Mouse (Mus musculus) forebrain, embryonic 14.5 days (tissue): ENCODE results near the gene Cep170b. TPM values are rescaled to one million over a fixed set of nuclear protein-coding genes. Genes with fewer than 3 reads are reported as not detected.

ENCODE experiments used
- ATAC-seq: fragments of 200-750 bp; cut with Nextera tagmentation; 2 replicates; pipeline ENCODE4 v1.8.0; 2017; ENCODE audit warnings: mild to moderate bottlenecking, moderate library complexity
- DNase-seq: peaks from one replicate; pipeline ENCODE4 v3.0.0-alpha.2; 2015; ENCODE audit warnings: low spot score
- H3K27ac ChIP-seq: fragments of 300-500 bp; sonication (generic); 2 replicates; pipeline ENCODE4 v1.5.1; 2014; ENCODE audit warnings: low read depth, mild to moderate bottlenecking, control low read depth, low read length, moderate library complexity
- H3K27me3 ChIP-seq: fragments of 300-500 bp; sonication (generic); replicated peaks from 2 replicates; pipeline ENCODE4 v1.6.1; 2014; ENCODE audit warnings: low read length, control low read depth, mixed read lengths; ENCODE audit not compliant: control insufficient read depth, insufficient read depth
- H3K36me3 ChIP-seq: fragments of 300-500 bp; sonication (generic); 2 replicates; pipeline ENCODE4 v1.6.1; 2014; ENCODE audit warnings: low read length, control low read depth; ENCODE audit not compliant: control insufficient read depth, insufficient read depth
- H3K4me1 ChIP-seq: fragments of 300-500 bp; sonication (generic); 2 replicates; pipeline ENCODE4 v1.6.1; 2014; ENCODE audit warnings: antibody characterized with exemption, low read length, control low read depth; ENCODE audit not compliant: control insufficient read depth, insufficient read depth
- H3K4me2 ChIP-seq: fragments of 300-500 bp; sonication (generic); 2 replicates; pipeline ENCODE4 v1.6.1; 2014; ENCODE audit warnings: mild to moderate bottlenecking, control low read depth, low read length
- H3K4me3 ChIP-seq: fragments of 300-500 bp; sonication (generic); 2 replicates; pipeline ENCODE4 v1.5.1; 2014; ENCODE audit warnings: low read depth, low read length, control low read depth
- H3K9ac ChIP-seq: fragments of 300-500 bp; sonication (generic); 2 replicates; pipeline ENCODE4 v1.6.1; 2014; ENCODE audit warnings: mild to moderate bottlenecking, low read length, control low read depth, moderate library complexity
- H3K9me3 ChIP-seq: fragments of 300-500 bp; sonication (generic); replicated peaks from 2 replicates; pipeline ENCODE4 v1.6.1; 2016; ENCODE audit warnings: low read length, control low read depth, mixed read lengths; ENCODE audit not compliant: control insufficient read depth
- WGBS: fragments of 180-500 bp; shearing (Covaris S2); extraction: QIAGEN DNeasy Blood & Tissue Kit; methylation state at CpG from one replicate; pipeline ENCODE4 v1.1.7; 2014; 5-methylcytosine and 5-hydroxymethylcytosine counted together
- polyA plus RNA-seq: library from polyadenylated mRNA; unstranded; fragments of >200 nt; fragmentation: Nextera tagmentation; extraction: Ambion mirVana; gene quantifications from 2 replicates; pipeline ENCODE4 v1.2.1, GENCODE M21; 2014

Gene Cep170b
- polyA plus RNA-seq, 1 experiment from 2014 or later, result 10.3 TPM

- DNase-seq (no peak), ATAC-seq (no peak)
- H3K4me3 ChIP-seq, result no peak overlapping the region
- H3K27me3 ChIP-seq, result no peaks in the 10 kb centered on the region; the same call in 1 of the 2 replicates
- H3K9ac ChIP-seq, result no peak overlapping the region
- WGBS, result 90% methylated on average over 3 of the region's 3 CpGs
- H3K4me2 ChIP-seq, result no peak overlapping the region
- H3K9me3 ChIP-seq, result no peaks in the 10 kb centered on the region
- H3K27ac ChIP-seq, result no peak overlapping the region
- peaks cover 9% of the 10 kb centered on the region for H3K4me1 ChIP-seq
- no peaks in the 10 kb centered on the region for H3K36me3 ChIP-seq
Observed at GRCm38 (mm10) chr12:112696806-112697425, 23.3 kb upstream of the Cep170b start.

- Histone ChIP-seq H3K4me2 (0 out of 2 replicates have a peak overlapping the region, but pooled peaks have one; percentile 3), H3K27ac (no peak overlapping the region; the same call in 1 of the 2 replicates)
- peak; percentile 42; the same call in 1 of the 2 replicates for ATAC-seq
Observed at GRCm38 (mm10) chr12:112700522-112700921, 19.7 kb upstream of the Cep170b start.

GRCm38 (mm10) chr12:112702374-112703320, 17.6 kb upstream of the Cep170b start:
- WGBS, result 79% methylated on average over 6 of the region's 6 CpGs
- Histone ChIP-seq H3K27ac (no peak overlapping the region), H3K4me3 (no peak overlapping the region), H3K27me3 (no peaks in the 10 kb centered on the region; the same call in 1 of the 2 replicates), H3K4me2 (no peak overlapping the region), H3K4me1 (0 out of 2 replicates have a peak, but pooled peaks cover 2% of the 10 kb centered on the region), H3K36me3 (no peaks in the 10 kb centered on the region), H3K9me3 (no peaks in the 10 kb centered on the region), H3K9ac (no peak overlapping the region)
- ATAC-seq (no peak), DNase-seq (no peak)

More at GRCm38 (mm10) chr12:112700522-112700921, 19.7 kb upstream of the Cep170b start:
- WGBS, result 21% methylated on average over 15 of the region's 15 CpGs
- Histone ChIP-seq H3K4me3 (no peak overlapping the region), H3K4me1 (no peaks in the 10 kb centered on the region), H3K9me3 (no peaks in the 10 kb centered on the region), H3K27me3 (no peaks in the 10 kb centered on the region; the same call in 1 of the 2 replicates), H3K36me3 (no peaks in the 10 kb centered on the region), H3K9ac (peak overlapping the region; percentile 32; the same call in 1 of the 2 replicates)
- peak; percentile 42 for DNase-seq

- Histone ChIP-seq H3K9ac (peak overlapping the region; percentile 43; the same call in 1 of the 2 replicates), H3K4me2 (peak overlapping the region; percentile 38), H3K4me3 (no peak overlapping the region), H3K27me3 (0 out of 2 replicates have a peak, but pooled peaks cover 3% of the 10 kb centered on the region), H3K4me1 (0 out of 2 replicates have a peak, but pooled peaks cover 2% of the 10 kb centered on the region), H3K36me3 (no peaks in the 10 kb centered on the region), H3K27ac (no peak overlapping the region), H3K9me3 (no peaks in the 10 kb centered on the region)
- WGBS, result 13% methylated on average over 32 of the region's 32 CpGs
- ATAC-seq, result peak; percentile 92
- peak; percentile 83 for DNase-seq
Observed at GRCm38 (mm10) chr12:112706704-112707572, 13.3 kb upstream of the Cep170b start.

GRCm38 (mm10) chr12:112707573-112707869, 12.7 kb upstream of the Cep170b start:
- no peak overlapping the region for H3K4me3 ChIP-seq
- 0 out of 2 replicates have a peak, but pooled peaks cover 2% of the 10 kb centered on the region for H3K4me1 ChIP-seq
- ATAC-seq (no peak), DNase-seq (no peak)
- no peak overlapping the region for H3K9ac ChIP-seq
- WGBS, result 17% methylated on average over 8 of the region's 8 CpGs
- H3K27me3 ChIP-seq, result 0 out of 2 replicates have a peak, but pooled peaks cover 3% of the 10 kb centered on the region
- 0 out of 2 replicates have a peak overlapping the region, but pooled peaks have one; percentile 38 for H3K4me2 ChIP-seq
- no peaks in the 10 kb centered on the region for H3K9me3 ChIP-seq
- H3K36me3 ChIP-seq, result no peaks in the 10 kb centered on the region
- H3K27ac ChIP-seq, result no peak overlapping the region

GRCm38 (mm10) chr12:112713984-112714383, 6.3 kb upstream of the Cep170b start:
- no peak overlapping the region for H3K4me3 ChIP-seq
- peak; percentile 85 for DNase-seq
- no peak overlapping the region for H3K27ac ChIP-seq
- ATAC-seq, result 0 out of 2 replicates have a peak, but pooled peaks have one; percentile 20
- H3K4me2 ChIP-seq, result no peak overlapping the region
- H3K9me3 ChIP-seq, result no peaks in the 10 kb centered on the region
- H3K4me1 ChIP-seq, result no peaks in the 10 kb centered on the region
- 0 out of 2 replicates have a peak, but pooled peaks cover 2% of the 10 kb centered on the region for H3K27me3 ChIP-seq
- WGBS, result 56% methylated on average over 3 of the region's 3 CpGs
- H3K9ac ChIP-seq, result no peak overlapping the region
- no peaks in the 10 kb centered on the region for H3K36me3 ChIP-seq

- H3K4me2 ChIP-seq, result no peak overlapping the region
- peaks cover 3% of the 10 kb centered on the region; the same call in 1 of the 2 replicates for H3K4me1 ChIP-seq
- WGBS, result 29% methylated on average over 7 of the region's 7 CpGs
- no peak overlapping the region for H3K9ac ChIP-seq
- no peak for ATAC-seq
- no peaks in the 10 kb centered on the region for H3K27me3 ChIP-seq
- H3K27ac ChIP-seq, result no peak overlapping the region
- no peaks in the 10 kb centered on the region for H3K36me3 ChIP-seq
- no peak overlapping the region for H3K4me3 ChIP-seq
- H3K9me3 ChIP-seq, result no peaks in the 10 kb centered on the region
- DNase-seq, result peak; percentile 48
Observed at GRCm38 (mm10) chr12:112717140-112717539, 3.1 kb upstream of the Cep170b start.

- ATAC-seq (no peak), DNase-seq (no peak)
- Histone ChIP-seq H3K36me3 (no peaks in the 10 kb centered on the region), H3K4me2 (no peak overlapping the region), H3K27ac (no peak overlapping the region), H3K4me3 (no peak overlapping the region), H3K4me1 (peaks cover 8% of the 10 kb centered on the region; the same call in 1 of the 2 replicates), H3K9me3 (no peaks in the 10 kb centered on the region), H3K9ac (no peak overlapping the region), H3K27me3 (no peaks in the 10 kb centered on the region)
- 73% methylated on average over 5 of the region's 5 CpGs for WGBS
Observed at GRCm38 (mm10) chr12:112718995-112719394, 1.3 kb upstream of the Cep170b start.
